Mouse (Mus musculus) heart, adult 2 months (tissue): ENCODE data around the gene Rrbp1.

Source experiments
- CTCF ChIP-seq: fragments of 200-600 bp; IDR thresholded peaks from 2 replicates; pipeline ENCODE4 v1.8.1; 2022; ENCODE audit warnings: antibody characterized with exemption, mild to moderate bottlenecking, moderate library complexity
- EP300 ChIP-seq: fragments of 200-500 bp; IDR thresholded peaks from 2 replicates; pipeline ENCODE4 v1.6.1; 2011; ENCODE audit warnings: low read depth, low read length, control low read depth; ENCODE audit not compliant: insufficient read depth

DNA sequence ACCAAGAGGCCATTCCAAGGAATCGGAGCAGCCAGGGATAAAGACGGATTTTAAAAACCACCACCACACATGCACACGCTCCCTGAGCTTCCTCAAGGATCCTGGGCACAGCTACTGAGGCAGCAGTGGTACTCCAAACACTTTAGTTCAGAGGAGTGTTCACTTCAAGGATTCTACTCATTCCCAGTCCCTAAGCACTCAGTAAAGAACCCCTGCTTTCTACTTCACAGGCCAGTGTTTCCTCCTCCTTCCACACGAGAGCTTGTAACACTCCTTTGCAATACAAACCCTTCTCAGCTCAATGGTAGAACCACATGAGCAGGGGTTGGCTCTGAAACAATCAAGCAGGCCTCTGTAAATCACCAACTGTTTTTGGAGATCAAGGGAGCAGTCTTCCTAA is 28.9 kb downstream of the Rrbp1 start:
- no peak for TF ChIP-seq CTCF
- TF ChIP-seq EP300, result no peak
